Mouse (Mus musculus): ENCODE results near the gene Sec13.
"Not testable (repeated sequence)": the region's sequence is repeated elsewhere in the genome, so short reads cannot be mapped to it uniquely, and the experiment has no call there.

Gene Sec13

GRCm38 (mm10) chr6:113740236-113741217 is at the start of gene Sec13:
TSS of gene Sec13 (minus strand) at chr6:113740743.
- peak; percentile 85 for DNase-seq (ENCODE audit: low spot score)

GRCm38 (mm10) chr6:113787459-113787968 is 47.0 kb upstream of the Sec13 start:
- no peak for DNase-seq (ENCODE audit: low spot score)

- DNase-seq (ENCODE audit: low spot score), result no peak
Measured at GRCm38 (mm10) chr6:113785658-113786057, 45.1 kb upstream of the Sec13 start.

GRCm38 (mm10) chr6:113778229-113778753 is 37.7 kb upstream of the Sec13 start:
- no peak for DNase-seq (ENCODE audit: low spot score)

GRCm38 (mm10) chr6:113768804-113769203 is 28.3 kb upstream of the Sec13 start:
- no peak for DNase-seq (ENCODE audit: low spot score)

GRCm38 (mm10) chr6:113761644-113762043 is 21.1 kb upstream of the Sec13 start:
- peak; percentile 36 for DNase-seq (ENCODE audit: low spot score)

GRCm38 (mm10) chr6:113749119-113749685 is 8.7 kb upstream of the Sec13 start:
- no peak for DNase-seq (ENCODE audit: low spot score)

- DNase-seq (ENCODE audit: low spot score), result no peak
Measured at GRCm38 (mm10) chr6:113748351-113748750, 7.8 kb upstream of the Sec13 start.

GRCm38 (mm10) chr6:113747284-113747683 is 6.7 kb upstream of the Sec13 start:
- DNase-seq (ENCODE audit: low spot score), result no peak

GRCm38 (mm10) chr6:113745117-113745516 is 4.6 kb upstream of the Sec13 start:
- DNase-seq (ENCODE audit: low spot score), result no peak

- DNase-seq (ENCODE audit: low spot score), result no peak
Measured at GRCm38 (mm10) chr6:113743111-113743510, 2.6 kb upstream of the Sec13 start.

GRCm38 (mm10) chr6:113742321-113742720 is 1.8 kb upstream of the Sec13 start:
- no peak for DNase-seq (ENCODE audit: low spot score)

GRCm38 (mm10) chr6:113741425-113741824 is 882 bp upstream of the Sec13 start:
- no peak for DNase-seq (ENCODE audit: low spot score)

- DNase-seq (ENCODE audit: low spot score), result no peak
Measured at GRCm38 (mm10) chr6:113737318-113738046, 3.1 kb downstream of the Sec13 start.

GRCm38 (mm10) chr6:113731296-113731695 is 9.2 kb downstream of the Sec13 start:
- DNase-seq (ENCODE audit: low spot score), result no peak

GRCm38 (mm10) chr6:113728181-113728580 is 12.4 kb downstream of the Sec13 start:
- DNase-seq (ENCODE audit: low spot score), result no peak

- DNase-seq (ENCODE audit: low spot score), result no peak
Measured at GRCm38 (mm10) chr6:113721061-113721460, 19.5 kb downstream of the Sec13 start.

GRCm38 (mm10) chr6:113719878-113720277 is 20.7 kb downstream of the Sec13 start, which contains the start of gene Ghrl:
TSS of gene Ghrl (minus strand) at chr6:113719880.
- DNase-seq (ENCODE audit: low spot score), result no peak

- no peak for DNase-seq (ENCODE audit: low spot score)
Measured at GRCm38 (mm10) chr6:113717541-113717940, 23.0 kb downstream of the Sec13 start.

- DNase-seq (ENCODE audit: low spot score), result no peak
Measured at GRCm38 (mm10) chr6:113714797-113715196, 25.7 kb downstream of the Sec13 start.

GRCm38 (mm10) chr6:113714276-113714675 is 26.3 kb downstream of the Sec13 start:
- DNase-seq (ENCODE audit: low spot score), result no peak

- DNase-seq (ENCODE audit: low spot score), result not testable (repeated sequence)
Measured at GRCm38 (mm10) chr6:113713389-113713788, 27.2 kb downstream of the Sec13 start.
